Mouse (Mus musculus): ENCODE results near the gene Zfp575.
"Not testable (repeated sequence)": the region's sequence is repeated elsewhere in the genome, so short reads cannot be mapped to it uniquely, and the experiment has no call there.

Gene Zfp575

DNA sequence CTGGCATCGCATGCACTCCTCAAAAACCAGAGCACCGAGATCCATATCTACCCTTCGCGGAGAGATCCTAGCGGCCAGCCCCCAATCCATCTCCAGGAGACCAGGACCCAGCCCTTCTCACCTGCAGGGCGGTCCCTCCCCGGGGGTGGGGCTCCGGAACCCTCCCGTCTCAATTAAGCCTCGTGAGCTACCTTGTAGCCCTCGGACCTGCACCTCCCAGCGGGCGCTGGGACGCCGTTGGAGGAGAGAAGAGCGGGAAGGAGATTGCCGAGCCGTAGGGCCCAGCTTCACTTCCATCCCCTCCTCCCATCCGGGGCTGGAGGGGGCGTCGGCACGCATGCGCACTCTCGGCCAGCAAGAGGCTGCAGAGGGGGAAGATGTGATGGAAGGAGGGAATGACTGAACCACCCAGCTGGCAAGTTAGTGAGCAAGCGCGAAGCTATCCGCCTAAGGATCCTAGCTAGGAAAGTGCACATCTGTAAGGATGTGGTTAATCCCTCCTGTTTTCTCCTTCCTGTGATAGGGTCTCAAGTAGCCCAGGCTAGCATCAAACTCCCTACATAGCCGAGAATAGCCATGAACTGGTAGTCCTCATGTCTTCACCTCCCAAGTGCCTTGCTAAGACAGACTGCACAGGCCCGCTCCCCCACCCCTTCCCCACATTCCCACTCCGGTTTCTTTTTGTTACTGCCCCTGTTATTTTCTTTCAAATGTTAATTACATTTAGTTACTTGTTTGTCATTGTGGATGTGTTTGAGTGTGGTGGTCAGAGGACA is at the start of gene Zfp575, which contains the start of gene Ethe1:
Zfp575 (minus strand) TSS at position 312 of the 776 bp plus-strand sequence.
Ethe1 (plus strand) TSS at position 214 of the 776 bp plus-strand sequence.
- no peak for DNase-seq

DNA sequence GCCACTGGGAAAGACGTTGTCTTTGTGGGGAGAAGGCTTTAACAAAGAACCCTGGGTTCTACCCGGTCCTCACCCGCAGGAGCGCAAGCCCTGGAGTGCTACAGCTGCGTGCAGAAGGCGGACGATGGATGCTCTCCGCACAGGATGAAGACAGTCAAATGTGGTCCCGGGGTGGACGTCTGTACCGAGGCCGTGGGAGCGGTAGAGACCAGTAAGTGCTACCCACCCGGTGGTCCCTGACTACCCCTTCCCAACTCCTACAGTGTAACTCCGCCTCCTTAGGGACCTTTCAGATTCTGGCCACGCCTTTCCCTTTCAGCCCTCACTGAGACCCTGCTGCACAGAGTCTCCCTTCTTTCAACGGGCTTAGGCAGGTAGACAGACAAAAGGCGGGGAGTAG is 49.6 kb upstream of the Zfp575 start:
- DNase-seq: no peak

- no peak for DNase-seq
Observed at GRCm38 (mm10) chr7:24636264-24636663, 48.8 kb upstream of the Zfp575 start, which contains the start of gene Lypd3. Lypd3 (plus strand) TSS chr7:24636550.

GRCm38 (mm10) chr7:24630116-24630880 is 42.9 kb upstream of the Zfp575 start:
- DNase-seq: no peak

DNA sequence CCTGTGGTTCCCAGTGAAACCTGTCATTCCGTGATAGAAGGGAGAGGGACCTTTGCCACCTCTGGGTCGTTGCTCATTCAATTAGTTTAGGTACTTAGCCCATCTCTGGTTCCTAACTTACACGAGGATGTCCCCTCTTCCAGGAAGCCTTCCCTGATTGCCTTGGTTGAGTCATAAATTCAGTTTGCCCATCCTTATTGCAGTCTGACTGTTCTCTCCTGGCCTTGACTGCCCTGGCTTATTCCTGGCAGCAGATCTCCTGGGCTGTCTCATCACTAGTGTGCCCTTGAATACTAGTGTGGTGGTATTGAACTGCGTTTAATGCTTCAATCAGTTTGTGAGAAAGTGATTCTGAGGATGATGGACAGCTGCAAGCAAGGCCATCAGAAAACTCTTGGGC is 42.2 kb upstream of the Zfp575 start:
- no peak for DNase-seq

GRCm38 (mm10) chr7:24628685-24629610 is 41.5 kb upstream of the Zfp575 start:
- DNase-seq: no peak

GRCm38 (mm10) chr7:24622967-24623366 is 35.5 kb upstream of the Zfp575 start:
- DNase-seq: no peak

GRCm38 (mm10) chr7:24621193-24621592 is 33.8 kb upstream of the Zfp575 start:
- no peak for DNase-seq

GRCm38 (mm10) chr7:24619671-24620397 is 32.4 kb upstream of the Zfp575 start:
- DNase-seq: no peak

DNA sequence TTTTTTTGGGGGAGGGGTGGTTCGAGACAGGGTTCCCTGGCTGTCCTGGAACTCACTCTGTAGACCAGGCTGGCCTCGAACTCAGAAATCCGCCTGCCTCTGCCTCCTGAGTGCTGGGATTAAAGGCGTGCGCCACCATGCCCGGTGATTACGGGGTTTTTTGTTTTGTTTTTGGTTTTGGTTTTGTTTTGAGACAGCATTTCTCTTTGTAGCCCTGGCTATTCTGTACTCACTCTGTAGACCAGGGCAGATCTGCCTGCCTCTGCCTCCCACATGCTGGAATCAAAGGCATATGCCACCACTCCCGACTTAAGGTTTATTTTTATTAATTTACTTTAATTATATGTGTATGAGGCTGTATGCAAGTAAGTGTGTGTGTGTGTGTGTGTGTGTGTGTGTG is 30.9 kb upstream of the Zfp575 start:
- not testable (repeated sequence) for DNase-seq

GRCm38 (mm10) chr7:24617763-24618162 is 30.3 kb upstream of the Zfp575 start:
- no peak for DNase-seq

- DNase-seq: no peak
Observed at GRCm38 (mm10) chr7:24614816-24615215, 27.4 kb upstream of the Zfp575 start.

GRCm38 (mm10) chr7:24612308-24612910 is 25.0 kb upstream of the Zfp575 start:
- DNase-seq: no peak

DNA sequence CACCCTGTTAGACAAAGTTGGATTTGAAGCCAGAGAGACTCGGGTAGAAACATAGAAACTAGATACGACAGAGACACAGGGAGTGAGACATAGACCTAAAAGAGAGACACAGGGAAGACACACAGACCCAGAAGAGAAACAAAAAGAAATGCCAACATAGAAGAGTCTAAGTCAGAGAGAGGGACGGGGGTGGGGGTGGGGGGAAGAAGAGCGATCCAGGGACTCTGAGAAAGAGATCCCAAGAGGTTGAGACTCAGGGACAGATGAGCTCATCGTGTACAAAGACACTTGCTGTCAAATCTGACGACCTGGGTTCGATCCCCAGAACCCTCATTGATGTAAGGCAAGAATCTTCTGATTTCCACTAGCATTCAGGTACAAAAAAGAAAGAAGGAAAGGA is 24.3 kb upstream of the Zfp575 start:
- DNase-seq: no peak

DNA sequence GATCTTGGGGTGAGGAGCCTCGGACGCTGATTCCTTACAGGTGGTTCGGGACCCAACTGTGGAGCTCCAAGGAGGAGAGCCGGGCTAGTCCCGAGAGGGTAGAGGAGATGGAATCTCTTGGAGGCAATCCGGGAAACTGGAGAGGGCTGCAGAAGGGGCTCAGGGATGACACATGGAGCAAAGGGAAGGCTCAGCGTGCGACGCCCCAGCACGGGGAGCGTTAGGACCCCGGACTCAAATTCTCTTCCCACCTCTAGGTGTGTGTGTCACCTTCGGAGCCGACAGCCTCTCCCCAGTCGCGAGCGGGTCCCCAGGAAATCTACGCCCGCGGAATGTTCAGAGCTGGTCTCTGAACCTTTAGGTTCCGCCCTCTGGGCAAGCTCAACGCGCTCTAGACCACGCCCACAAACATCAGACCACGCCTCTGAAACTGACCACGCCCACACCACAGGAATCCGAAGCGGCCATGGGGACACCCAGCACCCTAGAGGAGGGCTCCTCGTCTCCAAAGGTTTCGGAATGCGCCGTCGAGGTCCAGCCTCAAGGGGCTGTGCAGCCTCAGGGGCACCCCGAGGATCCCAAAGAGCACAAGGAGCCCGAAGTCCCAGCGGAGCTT is 23.5 kb upstream of the Zfp575 start:
- peak; percentile 33 for DNase-seq

DNA sequence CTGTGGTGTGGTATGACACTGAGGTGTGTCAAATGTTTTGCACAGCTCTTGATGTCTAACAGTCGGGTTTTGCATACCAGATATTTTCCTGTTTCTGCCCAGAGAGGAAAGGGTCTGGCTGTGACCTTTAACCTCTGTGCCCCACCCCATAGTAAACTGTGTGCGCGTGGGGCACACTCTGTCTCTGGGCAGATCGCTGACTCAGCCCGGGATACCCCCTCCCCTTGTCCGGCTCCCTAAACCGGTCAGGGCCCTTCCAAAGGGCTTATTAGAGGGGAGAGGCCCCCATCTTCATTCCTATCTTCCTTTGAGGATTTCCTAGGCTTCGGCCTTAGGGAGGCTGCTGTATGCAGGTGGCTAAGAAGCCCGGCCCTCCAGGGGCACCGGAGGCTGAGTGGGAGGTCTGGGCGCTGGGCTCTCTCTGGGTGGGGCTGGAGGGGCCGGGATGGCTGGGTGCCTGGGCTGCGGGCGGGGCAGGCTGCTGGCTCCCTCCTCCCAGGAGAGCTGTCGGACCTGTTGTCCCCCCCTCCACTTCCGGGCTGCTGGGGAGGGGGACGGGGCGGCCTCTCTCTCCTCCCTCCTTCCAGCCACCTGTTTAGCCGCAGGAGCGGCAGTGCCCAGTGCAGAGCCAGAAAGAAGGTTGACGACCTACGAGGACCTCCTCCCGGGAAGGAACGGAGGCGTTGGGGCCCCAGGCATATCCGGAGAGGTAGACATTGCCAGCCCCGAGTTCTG is 22.9 kb upstream of the Zfp575 start, which contains the start of gene Phldb3:
Phldb3 (plus strand) TSS at position 620 of the 735 bp plus-strand sequence.
- DNase-seq: peak; percentile 6

DNA sequence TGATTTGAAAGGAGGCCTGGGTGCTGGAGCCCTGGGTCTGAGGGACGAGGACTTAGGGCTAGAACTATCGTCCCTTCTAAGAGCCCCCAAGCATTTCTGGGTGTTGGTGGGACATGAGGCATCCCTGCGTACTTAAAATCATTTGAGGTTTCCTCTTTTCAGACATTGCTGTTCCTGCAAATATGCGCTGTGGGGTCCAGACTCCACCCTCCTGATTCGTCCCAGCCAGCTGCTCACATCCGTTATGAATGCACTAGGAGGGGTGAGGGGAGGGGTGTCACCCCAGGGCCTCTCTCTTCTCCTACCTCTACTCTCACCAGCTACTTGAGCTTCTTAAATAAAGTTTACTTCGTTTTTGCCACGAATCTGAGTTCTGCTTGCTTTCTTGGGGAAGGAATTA is 21.1 kb upstream of the Zfp575 start:
- peak; percentile 7 for DNase-seq

DNA sequence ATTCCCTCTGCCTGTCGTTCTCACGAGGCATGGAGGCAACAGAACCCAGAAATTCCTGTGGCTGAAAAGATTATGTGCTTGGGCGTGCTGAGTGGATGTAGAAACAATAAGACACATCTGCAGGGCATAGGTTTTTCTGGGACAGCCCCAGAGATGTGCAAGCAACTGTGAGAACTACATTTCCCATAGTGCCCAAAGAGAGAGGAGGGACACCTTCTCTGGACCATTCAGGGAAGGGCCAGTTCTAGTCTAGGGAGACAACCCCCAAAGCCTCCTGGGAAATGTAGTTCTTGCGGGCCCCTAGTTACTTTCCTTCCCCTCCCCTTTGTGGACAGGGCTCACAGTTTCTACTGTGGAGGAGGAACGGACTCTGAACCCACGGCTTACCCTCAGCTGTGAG is 20.6 kb upstream of the Zfp575 start:
- peak; percentile 42 for DNase-seq

DNA sequence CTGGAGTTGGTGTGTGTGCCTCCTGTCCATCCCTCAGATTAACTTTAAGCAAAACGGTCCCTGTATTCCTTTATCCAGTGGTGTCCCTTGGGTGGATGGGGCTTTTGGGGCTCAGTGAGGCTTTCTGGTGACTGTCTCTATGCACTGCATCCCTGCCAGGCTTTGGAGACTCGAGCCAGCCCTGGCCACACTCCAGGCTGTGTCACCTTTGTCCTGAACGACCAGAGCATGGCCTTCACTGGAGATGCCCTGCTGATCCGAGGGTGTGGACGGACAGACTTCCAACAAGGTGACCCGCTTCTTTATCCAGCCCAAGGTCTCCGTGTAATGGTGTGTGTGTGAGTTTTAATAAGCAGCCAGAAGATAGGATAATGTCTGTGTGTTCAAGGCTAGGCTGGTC is 18.6 kb upstream of the Zfp575 start:
- no peak for DNase-seq

- no peak for DNase-seq
Observed at GRCm38 (mm10) chr7:24605561-24605960, 18.1 kb upstream of the Zfp575 start.
